Comparison of ENCODE assay signal across 8 mouse cellular contexts in the genomic region with DNA sequence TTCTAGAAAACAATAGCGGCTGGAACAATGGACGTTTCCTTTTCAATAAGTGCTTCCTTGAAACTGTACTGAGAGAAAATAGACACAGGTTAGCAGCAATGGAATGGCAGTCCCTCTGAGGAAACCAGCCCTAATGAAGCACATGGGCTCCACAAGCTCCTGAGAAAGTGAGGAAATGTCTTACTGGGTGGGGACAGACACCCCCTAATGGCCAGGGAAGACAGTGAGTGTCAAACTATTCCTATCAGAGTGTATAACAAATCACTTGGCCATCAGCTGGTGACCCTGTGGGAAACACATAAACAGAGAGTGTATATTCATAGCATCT.
DNase-seq lines count a peak whose midpoint lies in the region; ATAC-seq and TF ChIP-seq lines count a peak whose summit lies in the region.

No protein-coding gene starts in this region.

- intact Hi-C loops in left cerebral cortex, postnatal 25 days (cut with DNase I): loop anchor here (2.0 kb wide), 1 partner anchor 336 kb away; no protein-coding TSS in a partner anchor
- intact Hi-C loops in gastrocnemius, postnatal 36 days (cut with DNase I): loop anchor here (5.0 kb wide), 1 partner anchor 333 kb away; a partner anchor contains a TSS

- TF ChIP-seq RAD21 in CH12.LX (IDR thresholded peaks at IDR 0.05; ENCODE audit: low read depth, low read length): peak; percentile 48

- no peaks in the 10 kb centered on the region for H3K27me3 ChIP-seq in CH12.LX (replicated peaks)
- H3K27me3 ChIP-seq in heart, embryonic 16.5 days (ENCODE audit: control insufficient read depth, insufficient read depth, low read length): no peaks in the 10 kb centered on the region
- H3K27me3 ChIP-seq in stomach, embryonic 15.5 days (replicated peaks): no peaks in the 10 kb centered on the region

- H3K79me2 ChIP-seq in CH12.LX (replicated peaks; ENCODE audit: control insufficient read depth, extremely low read depth, insufficient read depth, poor library complexity, severe bottlenecking): no peaks in the 10 kb centered on the region

- in situ Hi-C loops in CH12.LX (cut with MboI; ENCODE audit: low pct_ligation_motif_present, low pct_unique_long_range_greater_than_20kb, low sequenced_read_pairs): no loop called here

- H3K4me1 ChIP-seq in CH12.LX (ENCODE audit: control insufficient read depth in 1 of 2, insufficient read depth in 2 of 2): no peaks in the 10 kb centered on the region
- peaks cover 5% of the 10 kb centered on the region for H3K4me1 ChIP-seq in heart, embryonic 16.5 days (ENCODE audit: control insufficient read depth, insufficient read depth, low read length)
- H3K4me1 ChIP-seq in stomach, embryonic 15.5 days: peaks cover 2% of the 10 kb centered on the region; the same call in 1 of the 2 replicates

- peak; percentile 12 for DNase-seq in CH12.LX (ENCODE audit: extremely low read depth)
- DNase-seq in brain, embryonic 14.5 days (ENCODE audit: low read depth): peak; percentile 60
- DNase-seq in kidney, postnatal 36 days: peak; percentile 28 to 29
- DNase-seq in cerebellum, postnatal 25 days: no peak
- no peak for DNase-seq in left cerebral cortex, postnatal 25 days (ENCODE audit: low spot score in 2 of 2)
- DNase-seq in gastrocnemius, postnatal 36 days: no peak

- peak; percentile 63 for ATAC-seq in heart, embryonic 16.5 days (replicated peaks; ENCODE audit: extremely low read depth, insufficient read depth, low FRiP score)
- ATAC-seq in stomach, embryonic 15.5 days (ENCODE audit: insufficient read depth, low FRiP score, low read depth): no peak

- TF ChIP-seq POLR2A in CH12.LX (IDR thresholded peaks at IDR 0.05; ENCODE audit: low read depth, low read length): no peak
- no peak for TF ChIP-seq POLR2A in brain, embryonic 14.5 days (IDR thresholded peaks at IDR 0.05; ENCODE audit: borderline replicate concordance, extremely low read depth, insufficient read depth, insufficient read length, poor library complexity, severe bottlenecking)

- H3K36me3 ChIP-seq in CH12.LX (replicated peaks in 1 of 2; ENCODE audit: control insufficient read depth in 1 of 2, insufficient read depth in 1 of 2, low read length in 1 of 2): no peaks in the 10 kb centered on the region
- H3K36me3 ChIP-seq in heart, embryonic 16.5 days (ENCODE audit: control insufficient read depth, insufficient read depth): no peaks in the 10 kb centered on the region
- no peaks in the 10 kb centered on the region for H3K36me3 ChIP-seq in stomach, embryonic 15.5 days

- H3K9ac ChIP-seq in CH12.LX (ENCODE audit: insufficient read depth, low read depth): no peak overlapping the region
- no peak overlapping the region for H3K9ac ChIP-seq in heart, embryonic 16.5 days (ENCODE audit: low read length)
- H3K9ac ChIP-seq in stomach, embryonic 15.5 days: no peak overlapping the region

- H3K4me2 ChIP-seq in CH12.LX (ENCODE audit: insufficient read depth, low read depth, poor library complexity, severe bottlenecking): no peak overlapping the region
- H3K4me2 ChIP-seq in heart, embryonic 16.5 days (ENCODE audit: low read depth, low read length): no peak overlapping the region
- no peak overlapping the region for H3K4me2 ChIP-seq in stomach, embryonic 15.5 days

- peak in 1 of 2 experiments; percentile 53; a peak in 2 of 4 replicates for TF ChIP-seq CTCF in CH12.LX (conservative IDR thresholded peaks at IDR 0.05 in 1 of 2, IDR thresholded peaks at IDR 0.05 in 1 of 2; ENCODE audit: low read depth in 2 of 2, low read length in 2 of 2)
- TF ChIP-seq CTCF in brain, embryonic 14.5 days (IDR thresholded peaks at IDR 0.05; ENCODE audit: borderline replicate concordance, extremely low read depth, insufficient read depth, insufficient read length): peak; percentile 41; the same call in 1 of the 2 replicates

- dilution Hi-C loops in CH12.LX (cut with MboI; ENCODE audit: extremely low pct_ligation_motif_present, extremely low pct_unique_long_range_greater_than_20kb, low sequenced_read_pairs): no loop called here

- H3K4me3 ChIP-seq in CH12.LX (replicated peaks in 1 of 3; ENCODE audit: low read depth in 2 of 3, low read length in 2 of 3, poor library complexity in 1 of 3): no peak overlapping the region
- no peak overlapping the region for H3K4me3 ChIP-seq in heart, embryonic 16.5 days (ENCODE audit: low read length)
- H3K4me3 ChIP-seq in stomach, embryonic 15.5 days (replicated peaks): no peak overlapping the region

- H3K27ac ChIP-seq in CH12.LX (ENCODE audit: insufficient read depth, low read depth): no peak overlapping the region
- H3K27ac ChIP-seq in heart, embryonic 16.5 days (ENCODE audit: low read length): peak overlapping the region; percentile 67
- 0 out of 2 replicates have a peak overlapping the region, but pooled peaks have one; percentile 49 for H3K27ac ChIP-seq in stomach, embryonic 15.5 days

- 46% methylated on average over 2 of the region's 2 CpGs for WGBS in heart, embryonic 16.5 days
- 51% methylated on average over 2 of the region's 2 CpGs for WGBS in stomach, embryonic 15.5 days

- no peak for TF ChIP-seq EP300 in CH12.LX (IDR thresholded peaks at IDR 0.05; ENCODE audit: low read length)

- no peaks in the 10 kb centered on the region for H3K9me3 ChIP-seq in CH12.LX (replicated peaks; ENCODE audit: low read length)
- H3K9me3 ChIP-seq in heart, embryonic 16.5 days (replicated peaks; ENCODE audit: control insufficient read depth, low read length): no peaks in the 10 kb centered on the region
- no peaks in the 10 kb centered on the region for H3K9me3 ChIP-seq in stomach, embryonic 15.5 days

TF ChIP-seq in CH12.LX, 34 proteins besides CTCF, POLR2A, EP300 and RAD21:
- TF ChIP-seq E2F4 (IDR thresholded peaks at IDR 0.05; ENCODE audit: insufficient replicate concordance, low read depth, low read length) (no peak), ELF1 (IDR thresholded peaks at IDR 0.05; ENCODE audit: low read depth, low read length) (no peak), SMC3 (IDR thresholded peaks at IDR 0.05; ENCODE audit: low read depth, low read length) (peak; percentile 34)

Comparison
In these comparisons a context has a peak if more than half of its experiments do, and no peak if none do; other contexts are left out.
1. DNase-seq: peak in CH12.LX (single experiment), brain, embryonic 14.5 days (single experiment) and kidney, postnatal 36 days (2 of 2); none in cerebellum, postnatal 25 days (0 of 2), left cerebral cortex, postnatal 25 days (0 of 2) and gastrocnemius, postnatal 36 days (0 of 2).